Mouse (Mus musculus): Measurements from ENCODE around the gene Gm8165. TPM values are rescaled to one million over a fixed set of nuclear protein-coding genes. Genes with fewer than 3 reads are reported as not detected.
"Not testable (repeated sequence)": the region's sequence is repeated elsewhere in the genome, so short reads cannot be mapped to it uniquely, and the experiment has no call there.

The Gm8165 gene
- polyA plus RNA-seq (2015; fragmentation: Nextera tagmentation; extraction: Ambion mirVana): not detected in 2 replicates

DNA sequence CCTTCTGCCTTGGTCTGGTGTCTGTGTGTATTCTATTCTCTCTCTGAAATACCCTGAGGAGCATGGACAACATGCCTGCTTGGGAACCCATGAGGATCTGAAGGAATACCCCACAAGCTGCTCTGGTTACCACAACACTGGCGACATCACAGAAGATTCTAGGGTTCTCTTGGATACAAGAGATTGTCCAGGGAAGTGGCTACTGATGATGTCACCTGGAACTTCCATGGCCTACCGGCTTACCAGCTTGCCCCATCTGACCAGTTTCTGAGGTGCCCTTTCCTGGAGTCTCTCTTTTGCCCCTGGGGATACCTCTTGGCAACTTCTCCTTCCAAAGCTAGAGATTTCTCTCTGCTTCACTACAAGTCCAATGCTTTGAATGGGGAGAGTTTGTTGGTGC, at the start of gene Gm8165:
Gm8165 (minus strand) TSS at position 101 of the 400 bp plus-strand sequence.
- not testable (repeated sequence) for ATAC-seq (ENCODE audit: low FRiP score); H3K9me3 ChIP-seq; H3K4me2 ChIP-seq; H3K4me1 ChIP-seq (replicated peaks); H3K27me3 ChIP-seq; H3K36me3 ChIP-seq; H3K27ac ChIP-seq; H3K9ac ChIP-seq; H3K4me3 ChIP-seq
- 67% methylated on average over 1 of the region's 2 CpGs for WGBS

DNA sequence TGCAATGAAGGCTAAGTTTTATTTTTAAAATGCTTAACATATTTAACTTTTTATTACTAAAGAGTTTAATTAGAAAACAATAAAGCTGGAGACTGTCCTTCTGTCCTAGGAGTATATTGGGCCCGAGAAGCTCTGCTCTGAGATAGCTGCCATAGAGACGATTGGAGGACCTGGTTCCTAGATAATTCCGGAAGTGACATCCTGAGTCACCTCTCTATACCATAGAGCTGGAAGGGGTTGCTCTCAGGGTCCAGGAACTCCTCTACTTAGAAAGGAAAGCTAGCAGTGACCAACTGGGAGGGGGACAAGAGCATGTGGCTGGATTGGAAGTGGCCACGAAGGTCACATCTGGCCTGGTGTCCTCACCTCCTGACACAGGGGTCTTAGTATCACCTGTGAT, 20.6 kb upstream of the Gm8165 start, which contains the start of gene Gm7324:
Gm7324 (plus strand) TSS at position 208 of the 400 bp plus-strand sequence.
- H3K9ac ChIP-seq; H3K9me3 ChIP-seq; H3K4me1 ChIP-seq (replicated peaks); H3K4me3 ChIP-seq; H3K4me2 ChIP-seq; H3K36me3 ChIP-seq; ATAC-seq (ENCODE audit: low FRiP score); H3K27ac ChIP-seq; H3K27me3 ChIP-seq: not testable (repeated sequence)
- 91% methylated on average over 4 of the region's 4 CpGs for WGBS

Other genes with a start within 250 kb of the Gm8165 start
- gene Gm5799, start 133.6 kb downstream of the Gm8165 start, polyA plus RNA-seq (2015; fragmentation: Nextera tagmentation; extraction: Ambion mirVana): not detected in 2 replicates
- not detected in 2 replicates for gene Gm17654, start 98.1 kb downstream of the Gm8165 start, polyA plus RNA-seq (2015; fragmentation: Nextera tagmentation; extraction: Ambion mirVana)
- gene Gm10375, start 69.2 kb downstream of the Gm8165 start, polyA plus RNA-seq (2015; fragmentation: Nextera tagmentation; extraction: Ambion mirVana): not detected in 2 replicates
- gene Gm7324, start 20.6 kb upstream of the Gm8165 start, polyA plus RNA-seq (2015; fragmentation: Nextera tagmentation; extraction: Ambion mirVana): 0.49 and 1.1 TPM in 2 replicates
- gene Gm16506, start 50.3 kb upstream of the Gm8165 start, polyA plus RNA-seq (2015; fragmentation: Nextera tagmentation; extraction: Ambion mirVana): not detected in 2 replicates
- gene Gm6526, start 70.7 kb upstream of the Gm8165 start, polyA plus RNA-seq (2015; fragmentation: Nextera tagmentation; extraction: Ambion mirVana): not detected in 2 replicates
- not detected in 2 replicates for gene Gm8180, start 107.5 kb upstream of the Gm8165 start, polyA plus RNA-seq (2015; fragmentation: Nextera tagmentation; extraction: Ambion mirVana)
- gene Ear1, start 198.3 kb upstream of the Gm8165 start, polyA plus RNA-seq (2015; fragmentation: Nextera tagmentation; extraction: Ambion mirVana): not detected in 2 replicates
- not detected in 2 replicates for gene Ear10, start 246.4 kb upstream of the Gm8165 start, polyA plus RNA-seq (2015; fragmentation: Nextera tagmentation; extraction: Ambion mirVana)
- 7.7 and 9.2 TPM in 2 replicates for gene Gm8113, start 248.2 kb upstream of the Gm8165 start, polyA plus RNA-seq (2015; fragmentation: Nextera tagmentation; extraction: Ambion mirVana)

Data from hindbrain, embryonic 13.5 days (tissue).